Mouse (Mus musculus): Measurements from ENCODE around the gene Myo1g.

GRCm38 (mm10) chr11:6489691-6490503, 30.9 kb downstream of the Myo1g start:
- TF ChIP-seq CTCF (IDR thresholded peaks at IDR 0.05; ENCODE audit: borderline replicate concordance, insufficient read depth, low read depth, low read length) = peak; percentile 84
- no peak for TF ChIP-seq POLR2A (IDR thresholded peaks at IDR 0.05; ENCODE audit: borderline replicate concordance, insufficient read depth, low read length)

Data from cerebellum, adult 2 months (tissue).